Mouse (Mus musculus): ENCODE data around the gene Robo1. TPM values are rescaled to one million over a fixed set of nuclear protein-coding genes. Genes with fewer than 3 reads are reported as not detected.
A peak's percentile ranks its signal among the peaks of the same experiment; 100 is the strongest.

Robo1 gene
- polyA plus RNA-seq, 1 experiment from 2014 or later = 91.8 TPM

GRCm38 (mm10) chr16:72735588-72735987, 427.5 kb downstream of the Robo1 start:
- Histone ChIP-seq H3K9ac (replicated peaks; ENCODE audit: low read length) (no peak overlapping the region), H3K4me2 (ENCODE audit: low read length) (no peak overlapping the region), H3K36me3 (ENCODE audit: control insufficient read depth, insufficient read depth, low read length) (no peaks in the 10 kb centered on the region), H3K27ac (replicated peaks; ENCODE audit: low read depth, low read length) (no peak overlapping the region), H3K4me1 (ENCODE audit: control insufficient read depth, insufficient read depth, low read length) (0 out of 2 replicates have a peak, but pooled peaks cover 9% of the 10 kb centered on the region), H3K4me3 (replicated peaks; ENCODE audit: low read depth, low read length) (no peak overlapping the region), H3K27me3 (ENCODE audit: control insufficient read depth, insufficient read depth, low read length) (no peaks in the 10 kb centered on the region), H3K9me3 (ENCODE audit: control insufficient read depth, low read length) (no peaks in the 10 kb centered on the region)
- DNase-seq (no peak), ATAC-seq (ENCODE audit: low FRiP score, low TSS enrichment) (no peak)
- WGBS = 84% methylated on average over 3 of the region's 3 CpGs

GRCm38 (mm10) chr16:72737154-72737553, 429.0 kb downstream of the Robo1 start:
- peaks cover 3% of the 10 kb centered on the region for H3K36me3 ChIP-seq (ENCODE audit: control insufficient read depth, insufficient read depth, low read length)
- H3K4me1 ChIP-seq (ENCODE audit: control insufficient read depth, insufficient read depth, low read length) = 0 out of 2 replicates have a peak, but pooled peaks cover 9% of the 10 kb centered on the region
- no peak overlapping the region for H3K27ac ChIP-seq (replicated peaks; ENCODE audit: low read depth, low read length)
- no peak overlapping the region for H3K4me2 ChIP-seq (ENCODE audit: low read length)
- 39% methylated on average over 4 of the region's 4 CpGs for WGBS
- H3K9me3 ChIP-seq (ENCODE audit: control insufficient read depth, low read length) = no peaks in the 10 kb centered on the region; the same call in 1 of the 2 replicates
- H3K4me3 ChIP-seq (replicated peaks; ENCODE audit: low read depth, low read length) = no peak overlapping the region
- H3K9ac ChIP-seq (replicated peaks; ENCODE audit: low read length) = no peak overlapping the region
- H3K27me3 ChIP-seq (ENCODE audit: control insufficient read depth, insufficient read depth, low read length) = no peaks in the 10 kb centered on the region
- DNase-seq (peak; percentile 41), ATAC-seq (ENCODE audit: low FRiP score, low TSS enrichment) (no peak)

DNA sequence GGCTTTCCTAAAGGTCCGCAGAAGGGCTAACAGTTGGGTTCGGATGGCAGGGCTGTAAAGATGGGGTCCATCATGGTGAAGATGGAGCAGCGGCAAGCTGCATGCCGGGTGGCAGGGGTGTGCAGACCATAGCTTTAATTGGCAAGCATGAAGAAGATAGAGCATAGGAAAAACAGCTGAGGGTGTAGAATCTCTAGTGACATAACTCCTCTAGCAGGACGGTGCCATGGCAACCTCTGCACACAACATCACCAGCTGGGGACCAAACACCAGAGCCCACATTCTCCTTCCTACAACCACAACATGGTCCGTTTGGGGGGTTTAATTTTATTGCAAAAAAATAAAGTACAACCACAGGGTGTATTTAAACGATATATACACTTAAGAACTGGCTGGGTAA, 432.1 kb downstream of the Robo1 start:
- Histone ChIP-seq H3K4me2 (ENCODE audit: low read length) (no peak overlapping the region), H3K27ac (replicated peaks; ENCODE audit: low read depth, low read length) (no peak overlapping the region), H3K27me3 (ENCODE audit: control insufficient read depth, insufficient read depth, low read length) (no peaks in the 10 kb centered on the region), H3K36me3 (ENCODE audit: control insufficient read depth, insufficient read depth, low read length) (peaks cover 15% of the 10 kb centered on the region), H3K4me3 (replicated peaks; ENCODE audit: low read depth, low read length) (no peak overlapping the region), H3K9ac (replicated peaks; ENCODE audit: low read length) (no peak overlapping the region), H3K9me3 (ENCODE audit: control insufficient read depth, low read length) (peaks cover 9% of the 10 kb centered on the region; the same call in 1 of the 2 replicates), H3K4me1 (ENCODE audit: control insufficient read depth, insufficient read depth, low read length) (0 out of 2 replicates have a peak, but pooled peaks cover 3% of the 10 kb centered on the region)
- ATAC-seq (ENCODE audit: low FRiP score, low TSS enrichment) (no peak), DNase-seq (no peak)
- WGBS = 84% methylated on average over 7 of the region's 7 CpGs

- peaks cover 9% of the 10 kb centered on the region for H3K36me3 ChIP-seq (ENCODE audit: control insufficient read depth, insufficient read depth, low read length)
- no peaks in the 10 kb centered on the region for H3K27me3 ChIP-seq (ENCODE audit: control insufficient read depth, insufficient read depth, low read length)
- peaks cover 4% of the 10 kb centered on the region; the same call in 1 of the 2 replicates for H3K4me1 ChIP-seq (ENCODE audit: control insufficient read depth, insufficient read depth, low read length)
- no peak overlapping the region for H3K4me3 ChIP-seq (replicated peaks; ENCODE audit: low read depth, low read length)
- H3K4me2 ChIP-seq (ENCODE audit: low read length) = no peak overlapping the region
- ATAC-seq (ENCODE audit: low FRiP score, low TSS enrichment) (no peak), DNase-seq (peak; percentile 34)
- WGBS = 45% methylated on average over 5 of the region's 5 CpGs
- no peak overlapping the region for H3K27ac ChIP-seq (replicated peaks; ENCODE audit: low read depth, low read length)
- peaks cover 9% of the 10 kb centered on the region; the same call in 1 of the 2 replicates for H3K9me3 ChIP-seq (ENCODE audit: control insufficient read depth, low read length)
- no peak overlapping the region for H3K9ac ChIP-seq (replicated peaks; ENCODE audit: low read length)
These were observed 439.6 kb downstream of the Robo1 start for GRCm38 (mm10) chr16:72747696-72748095.

GRCm38 (mm10) chr16:72765128-72765913, 457.2 kb downstream of the Robo1 start:
- 88% methylated on average over 9 of the region's 9 CpGs for WGBS
- H3K9me3 ChIP-seq (ENCODE audit: control insufficient read depth, low read length) = no peaks in the 10 kb centered on the region
- no peak for ATAC-seq (ENCODE audit: low FRiP score, low TSS enrichment)

DNA sequence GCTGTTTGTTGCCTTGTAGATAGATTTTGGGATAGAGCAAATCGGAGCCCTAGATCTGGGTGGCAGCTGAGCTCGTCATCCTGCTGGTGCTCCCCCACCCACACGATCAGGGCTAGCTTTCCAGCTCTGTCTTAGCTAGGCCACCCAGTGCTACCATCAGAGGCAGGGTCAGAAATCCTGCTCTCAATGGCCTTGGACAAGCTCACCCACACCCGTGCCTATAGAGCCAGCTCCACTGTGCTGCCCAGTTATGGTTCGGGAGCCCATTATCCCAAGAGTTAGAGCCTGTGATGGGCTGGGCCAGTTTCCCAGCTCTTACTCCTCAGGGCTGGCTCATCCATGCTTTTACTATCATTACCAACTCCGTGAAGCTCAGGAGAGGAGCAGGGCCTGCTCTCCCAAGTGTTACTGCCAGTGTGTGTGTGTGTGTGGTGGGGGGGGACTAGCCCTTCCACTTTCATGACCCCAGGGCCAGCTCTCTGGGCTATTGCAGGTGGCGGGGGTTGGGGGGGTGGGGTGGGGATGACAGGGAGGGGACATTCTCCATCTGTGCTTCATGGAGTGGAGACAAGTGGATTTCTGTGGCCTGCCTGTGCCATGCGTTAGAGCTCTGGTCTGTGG, 461.2 kb downstream of the Robo1 start:
- Histone ChIP-seq H3K36me3 (ENCODE audit: control insufficient read depth, insufficient read depth, low read length) (no peaks in the 10 kb centered on the region), H3K4me3 (replicated peaks; ENCODE audit: low read depth, low read length) (no peak overlapping the region), H3K9ac (replicated peaks; ENCODE audit: low read length) (no peak overlapping the region), H3K4me1 (ENCODE audit: control insufficient read depth, insufficient read depth, low read length) (peaks cover 34% of the 10 kb centered on the region), H3K27me3 (ENCODE audit: control insufficient read depth, insufficient read depth, low read length) (no peaks in the 10 kb centered on the region), H3K27ac (replicated peaks; ENCODE audit: low read depth, low read length) (no peak overlapping the region), H3K4me2 (ENCODE audit: low read length) (no peak overlapping the region), H3K9me3 (ENCODE audit: control insufficient read depth, low read length) (no peaks in the 10 kb centered on the region)
- ATAC-seq (ENCODE audit: low FRiP score, low TSS enrichment) (peak; percentile 32; the same call in 1 of the 2 replicates), DNase-seq (no peak)
- WGBS = 68% methylated on average over 8 of the region's 8 CpGs

More at GRCm38 (mm10) chr16:72765128-72765913, 457.2 kb downstream of the Robo1 start:
- Histone ChIP-seq H3K4me2 (ENCODE audit: low read length) (no peak overlapping the region), H3K4me1 (ENCODE audit: control insufficient read depth, insufficient read depth, low read length) (0 out of 2 replicates have a peak, but pooled peaks cover 8% of the 10 kb centered on the region), H3K9ac (replicated peaks; ENCODE audit: low read length) (no peak overlapping the region), H3K27me3 (ENCODE audit: control insufficient read depth, insufficient read depth, low read length) (no peaks in the 10 kb centered on the region), H3K36me3 (ENCODE audit: control insufficient read depth, insufficient read depth, low read length) (no peaks in the 10 kb centered on the region), H3K27ac (replicated peaks; ENCODE audit: low read depth, low read length) (no peak overlapping the region), H3K4me3 (replicated peaks; ENCODE audit: low read depth, low read length) (no peak overlapping the region)
- no peak for DNase-seq

DNA sequence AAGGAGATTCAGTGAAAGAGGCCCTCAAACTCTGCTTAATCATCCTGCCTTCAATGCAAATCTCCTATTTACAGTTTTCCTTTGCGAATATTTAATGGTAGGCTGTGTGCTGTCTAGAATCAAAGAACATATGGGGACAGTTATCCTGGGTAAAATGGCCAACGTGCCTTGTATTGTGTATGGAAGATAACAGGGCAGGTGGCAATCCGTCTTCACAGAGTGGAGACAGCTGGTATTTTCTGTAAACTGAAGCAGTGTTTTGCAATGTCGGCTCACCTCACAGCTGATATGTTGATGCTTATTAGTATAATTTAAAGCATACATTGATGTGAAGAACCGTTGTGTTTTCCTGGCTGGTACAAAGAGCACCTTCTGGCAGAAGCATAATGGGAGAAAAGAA, 464.2 kb downstream of the Robo1 start:
- no peak overlapping the region; the same call in 1 of the 2 replicates for H3K9ac ChIP-seq (replicated peaks; ENCODE audit: low read length)
- 0 out of 2 replicates have a peak overlapping the region, but pooled peaks have one; percentile 26 for H3K27ac ChIP-seq (replicated peaks; ENCODE audit: low read depth, low read length)
- no peak for DNase-seq
- H3K4me1 ChIP-seq (ENCODE audit: control insufficient read depth, insufficient read depth, low read length) = peaks cover 34% of the 10 kb centered on the region
- ATAC-seq (ENCODE audit: low FRiP score, low TSS enrichment) = peak; percentile 68; the same call in 1 of the 2 replicates
- no peaks in the 10 kb centered on the region for H3K36me3 ChIP-seq (ENCODE audit: control insufficient read depth, insufficient read depth, low read length)
- H3K9me3 ChIP-seq (ENCODE audit: control insufficient read depth, low read length) = no peaks in the 10 kb centered on the region
- H3K27me3 ChIP-seq (ENCODE audit: control insufficient read depth, insufficient read depth, low read length) = no peaks in the 10 kb centered on the region
- H3K4me2 ChIP-seq (ENCODE audit: low read length) = no peak overlapping the region
- 14% methylated on average over 5 of the region's 5 CpGs for WGBS
- no peak overlapping the region for H3K4me3 ChIP-seq (replicated peaks; ENCODE audit: low read depth, low read length)

- WGBS = 16% methylated on average over 7 of the region's 7 CpGs
- Histone ChIP-seq H3K27me3 (ENCODE audit: control insufficient read depth, insufficient read depth, low read length) (no peaks in the 10 kb centered on the region), H3K4me3 (replicated peaks; ENCODE audit: low read depth, low read length) (no peak overlapping the region), H3K27ac (replicated peaks; ENCODE audit: low read depth, low read length) (no peak overlapping the region), H3K4me1 (ENCODE audit: control insufficient read depth, insufficient read depth, low read length) (peaks cover 34% of the 10 kb centered on the region), H3K9me3 (ENCODE audit: control insufficient read depth, low read length) (no peaks in the 10 kb centered on the region), H3K4me2 (ENCODE audit: low read length) (no peak overlapping the region), H3K36me3 (ENCODE audit: control insufficient read depth, insufficient read depth, low read length) (no peaks in the 10 kb centered on the region), H3K9ac (replicated peaks; ENCODE audit: low read length) (no peak overlapping the region)
- ATAC-seq (ENCODE audit: low FRiP score, low TSS enrichment) (no peak), DNase-seq (no peak)
These were observed 464.9 kb downstream of the Robo1 start for GRCm38 (mm10) chr16:72773034-72773433.

Measured in midbrain, embryonic 14.5 days (tissue).